In the genomic region with DNA sequence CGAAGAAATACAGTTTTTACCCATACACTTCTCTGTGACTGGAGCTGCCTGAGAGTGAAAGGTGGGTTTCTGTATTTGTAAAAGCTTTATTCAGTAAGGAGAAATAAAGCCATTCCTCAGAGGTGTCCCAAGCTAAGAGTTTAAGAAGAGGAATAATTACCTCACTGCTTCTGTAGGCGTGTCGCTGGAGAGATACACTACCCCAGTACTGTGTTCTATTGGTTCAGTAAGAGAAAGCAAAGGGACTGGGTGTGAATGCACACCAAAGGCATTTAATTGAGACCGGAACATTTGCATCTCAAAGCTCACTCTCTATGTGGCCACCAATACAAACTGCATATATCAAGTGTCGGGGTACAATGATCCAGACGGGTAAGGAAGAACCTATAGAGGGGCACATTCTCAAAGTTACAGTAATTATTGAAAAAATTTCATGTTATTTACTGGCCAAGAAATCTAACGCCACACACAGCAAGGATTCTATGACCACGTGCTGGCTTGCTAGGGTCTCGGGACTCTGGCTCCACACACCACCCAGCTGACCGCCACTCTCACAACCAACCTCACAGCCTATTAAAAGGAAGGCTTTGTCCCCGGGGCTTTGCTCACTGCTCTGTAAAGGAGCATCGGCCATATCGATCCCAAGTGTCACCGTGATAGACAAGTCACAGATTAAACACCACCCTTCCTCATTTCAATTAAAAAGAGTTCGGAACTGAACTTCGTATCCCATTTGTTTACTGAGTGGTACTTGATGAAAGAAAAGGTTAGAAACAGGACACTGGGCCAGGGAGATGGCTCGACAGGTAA, we compare ENCODE assay signal across 16 mouse cellular contexts.
DNase-seq lines count a peak whose midpoint lies in the region; ATAC-seq and TF ChIP-seq lines count a peak whose summit lies in the region.
"Had no signal": no experiment of that assay in that cellular context is flagged by ENCODE, and none has a peak within 500 bp of the region (broad histone marks: within the 10 kb centered on the region; RNA-seq: fewer than 3 reads in every experiment).

No protein-coding gene starts in this region.

- H3K4me3 ChIP-seq in layer of hippocampus, adult 2 months = no peak overlapping the region
- 0 out of 2 replicates have a peak overlapping the region, but pooled peaks have one; percentile 2 for H3K4me3 ChIP-seq in forebrain, embryonic 13.5 days
- no peak overlapping the region for H3K4me3 ChIP-seq in hindbrain, embryonic 16.5 days (ENCODE audit: low read length)
- H3K4me3 ChIP-seq in neural tube, embryonic 14.5 days (ENCODE audit: low read depth, low read length) = no peak overlapping the region
- H3K4me3 ChIP-seq: left cerebral cortex, adult 2 months; myocyte had no signal

- peak overlapping the region; percentile 45 for H3K4me2 ChIP-seq in forebrain, embryonic 13.5 days
- H3K4me2 ChIP-seq in hindbrain, embryonic 16.5 days (ENCODE audit: low read length) = no peak overlapping the region
- H3K4me2 ChIP-seq in neural tube, embryonic 14.5 days (ENCODE audit: low read depth, low read length) = no peak overlapping the region

- H3K9me3 ChIP-seq in forebrain, embryonic 13.5 days (replicated peaks) = no peaks in the 10 kb centered on the region
- no peaks in the 10 kb centered on the region for H3K9me3 ChIP-seq in hindbrain, embryonic 16.5 days (ENCODE audit: control insufficient read depth, low read length)
- H3K9me3 ChIP-seq in neural tube, embryonic 14.5 days (ENCODE audit: control insufficient read depth, low read length) = no peaks in the 10 kb centered on the region

- no peak for TF ChIP-seq CTCF in layer of hippocampus, adult 2 months (conservative IDR thresholded peaks at IDR 0.05)

- ATAC-seq in forebrain, embryonic 13.5 days = peak; percentile 83
- ATAC-seq in hindbrain, embryonic 16.5 days = peak; percentile 60; the same call in 1 of the 2 replicates
- ATAC-seq in neural tube, embryonic 14.5 days (ENCODE audit: low read depth) = peak; percentile 77

- intact Hi-C loops in gastrocnemius, postnatal 36 days (cut with DNase I) = no loop called here

- H3K27ac ChIP-seq in layer of hippocampus, adult 2 months = peak overlapping the region; percentile 48; the same call in 1 of the 2 replicates
- peak overlapping the region; percentile 84 for H3K27ac ChIP-seq in forebrain, embryonic 13.5 days
- H3K27ac ChIP-seq in hindbrain, embryonic 16.5 days (ENCODE audit: low read depth, low read length) = no peak overlapping the region
- H3K27ac ChIP-seq in neural tube, embryonic 14.5 days (ENCODE audit: low read depth, low read length) = no peak overlapping the region
- H3K27ac ChIP-seq: left cerebral cortex, adult 2 months had no signal

- WGBS in forebrain, embryonic 13.5 days = 6% methylated on average over 17 of the region's 17 CpGs
- 18% methylated on average over 17 of the region's 17 CpGs for WGBS in hindbrain, embryonic 16.5 days
- WGBS in neural tube, embryonic 14.5 days = 11% methylated on average over 17 of the region's 17 CpGs

- no peaks in the 10 kb centered on the region for H3K36me3 ChIP-seq in forebrain, embryonic 13.5 days (ENCODE audit: poor library complexity, severe bottlenecking)
- no peaks in the 10 kb centered on the region for H3K36me3 ChIP-seq in hindbrain, embryonic 16.5 days (ENCODE audit: control insufficient read depth, insufficient read depth, low read length)
- H3K36me3 ChIP-seq in neural tube, embryonic 14.5 days (ENCODE audit: control insufficient read depth, insufficient read depth, low read length) = no peaks in the 10 kb centered on the region

- H3K4me1 ChIP-seq in forebrain, embryonic 13.5 days = peaks cover 100% of the 10 kb centered on the region
- peaks cover 23% of the 10 kb centered on the region for H3K4me1 ChIP-seq in hindbrain, embryonic 16.5 days (ENCODE audit: control insufficient read depth, insufficient read depth, low read depth, low read length)
- peaks cover 33% of the 10 kb centered on the region for H3K4me1 ChIP-seq in neural tube, embryonic 14.5 days (ENCODE audit: control insufficient read depth, insufficient read depth, low read length)

- DNase-seq in layer of hippocampus, adult 2 months (ENCODE audit: low spot score in 2 of 2) = no peak
- DNase-seq in layer of hippocampus, postnatal 14 days (ENCODE audit: low spot score in 2 of 2) = no peak
- DNase-seq in adrenal gland, postnatal 25 days = no peak
- DNase-seq in adrenal gland, postnatal 36 days = no peak
- DNase-seq in gastrocnemius, postnatal 36 days = no peak
- DNase-seq: cerebellum, postnatal 10 days; heart, postnatal 14 days; kidney, adult 18-20 months; kidney, postnatal 36 days; right cerebral cortex, adult 18-20 months; thymus, adult 2 months had no signal

- peak overlapping the region; percentile 38 for H3K9ac ChIP-seq in forebrain, embryonic 13.5 days
- no peak overlapping the region for H3K9ac ChIP-seq in hindbrain, embryonic 16.5 days (ENCODE audit: low read depth, low read length)
- no peak overlapping the region for H3K9ac ChIP-seq in neural tube, embryonic 14.5 days (replicated peaks; ENCODE audit: low read depth, low read length)

- H3K27me3 ChIP-seq in forebrain, embryonic 13.5 days = no peaks in the 10 kb centered on the region
- no peaks in the 10 kb centered on the region for H3K27me3 ChIP-seq in hindbrain, embryonic 16.5 days (replicated peaks; ENCODE audit: control insufficient read depth, insufficient read depth, low read length)
- no peaks in the 10 kb centered on the region for H3K27me3 ChIP-seq in neural tube, embryonic 14.5 days (ENCODE audit: control insufficient read depth, insufficient read depth, low read length)

Comparison
In these comparisons a context has a peak if more than half of its experiments do, and no peak if none do; other contexts are left out.
1. H3K27ac ChIP-seq: peak in layer of hippocampus, adult 2 months (single experiment) and forebrain, embryonic 13.5 days (single experiment); none in hindbrain, embryonic 16.5 days (single experiment) and neural tube, embryonic 14.5 days (single experiment).
2. Peak in every context shown above with its lines, with median percentiles within 50 percentile points of each other: ATAC-seq.